Mouse (Mus musculus): Measurements from ENCODE around the gene Ankzf1.

DNA sequence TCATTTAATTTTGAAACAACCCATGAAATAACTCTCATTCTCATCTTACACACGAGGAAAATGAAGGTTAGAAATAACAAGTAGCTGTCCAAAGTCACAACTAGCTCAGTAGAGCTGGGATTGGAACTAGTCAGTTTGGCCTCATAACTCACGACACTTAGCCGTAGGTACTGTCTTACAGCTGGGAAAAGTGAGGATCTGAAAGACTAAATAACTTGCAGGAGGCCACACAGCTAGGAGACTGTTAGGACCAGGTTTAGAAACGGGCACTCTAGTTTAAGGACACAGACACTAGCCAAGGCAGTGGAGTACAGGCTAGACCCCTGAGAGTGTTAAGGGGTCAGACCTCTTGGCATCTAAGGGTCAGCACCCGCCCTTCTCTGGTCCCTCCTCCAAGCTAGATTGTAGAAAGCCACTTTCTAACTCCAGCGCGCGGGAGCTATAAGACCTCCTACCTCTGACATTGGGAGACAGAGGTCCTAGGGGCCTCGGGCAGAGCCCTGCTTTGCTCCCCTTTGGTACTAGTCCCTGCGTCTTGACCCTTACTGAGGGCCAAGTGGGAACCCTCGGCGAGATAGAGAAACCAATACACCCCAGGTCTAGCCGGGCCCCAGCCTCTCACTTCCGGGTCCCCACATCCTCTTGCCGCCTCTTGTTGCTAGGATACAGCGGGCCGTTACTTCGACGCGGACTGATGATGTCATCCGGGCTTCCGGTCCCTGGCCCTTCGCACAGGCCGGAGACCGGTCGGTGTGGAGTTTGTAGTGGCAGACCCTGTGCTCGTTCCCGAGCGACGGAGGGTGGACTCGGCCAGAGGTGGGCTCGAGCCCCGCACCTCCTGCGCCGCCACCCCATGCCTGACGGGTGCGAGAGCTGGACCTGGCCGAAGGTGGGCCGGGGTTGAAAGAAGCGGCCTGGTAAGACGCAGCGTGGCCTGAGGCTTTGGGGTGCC is 18.5 kb downstream of the Ankzf1 start, which contains the start of the genes Glb1l and Stk16:
- no peak for TF ChIP-seq CTCF (IDR thresholded peaks at IDR 0.05; ENCODE audit: low read depth)
- peak; percentile 72; the same call in 1 of the 2 replicates for TF ChIP-seq EP300 (IDR thresholded peaks at IDR 0.05; ENCODE audit: low read depth)

Data from liver, postnatal 0 days (tissue).